Mouse (Mus musculus) erythroblast, embryonic 14.5 days (primary cell): Measurements from ENCODE around the gene Pkd1l2.

Source experiments
- GATA1 ChIP-seq: IDR thresholded peaks from 2 replicates; pipeline ENCODE4 v1.6.1; 2012; ENCODE audit warnings: low read length, inconsistent platforms, mixed read lengths
- TAL1 ChIP-seq: IDR thresholded peaks from 3 replicates; pipeline ENCODE4 v1.6.1; 2012; ENCODE audit warnings: low read length, inconsistent platforms, mixed read lengths

DNA sequence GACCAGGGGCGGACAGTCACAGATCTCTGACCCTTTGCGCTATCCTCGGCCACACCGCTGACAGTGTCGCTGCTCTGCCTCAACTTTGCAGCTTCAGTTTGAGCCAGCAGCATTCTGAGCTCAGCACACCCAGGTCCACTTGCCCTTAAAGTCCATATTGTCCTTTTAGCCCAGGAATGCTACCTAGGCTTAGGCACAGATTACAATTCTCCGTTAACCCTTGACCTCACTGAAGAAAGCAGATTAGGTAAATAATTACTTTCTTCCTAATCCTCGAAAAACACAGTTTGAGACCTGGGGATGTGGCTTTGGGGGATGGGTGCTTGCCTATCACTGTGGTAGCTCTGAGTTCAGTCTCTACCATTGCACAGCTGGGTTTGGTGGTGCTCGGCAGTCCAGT, 91.0 kb downstream of the Pkd1l2 start:
- TF ChIP-seq GATA1 (no peak), TAL1 (no peak)
